Mouse (Mus musculus) B cell, adult 67 days (primary cell): ENCODE results near the gene Elavl3. TPM values are rescaled to one million over a fixed set of nuclear protein-coding genes. Genes with fewer than 3 reads are reported as not detected.

Experiments
- total RNA-seq, 2 experiments: library from RNA; stranded (reverse); gene quantifications; 4 replicates each; pipeline ENCODE4 v1.2.4; 2023

Gene Elavl3
- not detected for total RNA-seq

GRCm38 (mm10) chr9:22051958-22052254, at the start of gene Elavl3:
TSS of gene Elavl3 (minus strand) at chr9:22052023.

DNA sequence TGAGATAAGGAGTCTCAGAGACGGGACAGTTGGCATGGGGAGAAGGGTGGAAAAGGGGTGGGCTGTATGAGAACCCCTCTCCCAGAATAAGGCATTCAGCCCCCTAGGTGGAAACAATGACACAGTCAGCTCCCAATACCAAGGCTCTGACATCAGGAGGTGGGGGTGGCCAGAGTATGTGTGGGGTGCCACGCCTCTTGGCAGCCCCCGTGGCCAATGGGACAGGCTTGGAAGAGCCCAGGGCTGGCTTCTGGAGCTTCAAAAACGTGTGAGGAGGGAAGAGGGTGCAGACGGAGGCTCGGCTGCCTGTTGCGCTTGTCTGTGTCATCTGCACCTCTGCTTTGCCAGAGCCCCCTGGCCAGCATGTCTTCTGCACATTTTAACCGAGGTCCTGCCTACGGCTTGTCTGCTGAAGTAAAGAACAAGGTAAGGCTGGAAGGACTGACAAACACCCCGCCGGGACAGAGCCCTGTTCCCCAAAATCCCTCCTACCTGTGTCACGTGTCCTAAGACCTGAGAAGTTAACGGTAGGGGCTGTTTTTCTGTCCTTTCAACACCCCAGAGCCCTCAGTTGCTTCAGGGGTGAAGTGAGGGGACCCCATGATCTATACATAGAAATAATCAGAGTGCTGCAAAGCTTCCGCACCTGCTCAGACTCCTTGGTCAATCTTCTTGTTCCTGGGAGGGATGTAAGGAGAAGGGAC, 47.3 kb upstream of the Elavl3 start, which contains the start of gene Cnn1:
Cnn1 (plus strand) TSS at position 224 of the 704 bp plus-strand sequence.

GRCm38 (mm10) chr9:22085022-22085834, 33.4 kb upstream of the Elavl3 start, which contains the start of gene Ecsit:
TSS of gene Ecsit (minus strand) at chr9:22085438.

DNA sequence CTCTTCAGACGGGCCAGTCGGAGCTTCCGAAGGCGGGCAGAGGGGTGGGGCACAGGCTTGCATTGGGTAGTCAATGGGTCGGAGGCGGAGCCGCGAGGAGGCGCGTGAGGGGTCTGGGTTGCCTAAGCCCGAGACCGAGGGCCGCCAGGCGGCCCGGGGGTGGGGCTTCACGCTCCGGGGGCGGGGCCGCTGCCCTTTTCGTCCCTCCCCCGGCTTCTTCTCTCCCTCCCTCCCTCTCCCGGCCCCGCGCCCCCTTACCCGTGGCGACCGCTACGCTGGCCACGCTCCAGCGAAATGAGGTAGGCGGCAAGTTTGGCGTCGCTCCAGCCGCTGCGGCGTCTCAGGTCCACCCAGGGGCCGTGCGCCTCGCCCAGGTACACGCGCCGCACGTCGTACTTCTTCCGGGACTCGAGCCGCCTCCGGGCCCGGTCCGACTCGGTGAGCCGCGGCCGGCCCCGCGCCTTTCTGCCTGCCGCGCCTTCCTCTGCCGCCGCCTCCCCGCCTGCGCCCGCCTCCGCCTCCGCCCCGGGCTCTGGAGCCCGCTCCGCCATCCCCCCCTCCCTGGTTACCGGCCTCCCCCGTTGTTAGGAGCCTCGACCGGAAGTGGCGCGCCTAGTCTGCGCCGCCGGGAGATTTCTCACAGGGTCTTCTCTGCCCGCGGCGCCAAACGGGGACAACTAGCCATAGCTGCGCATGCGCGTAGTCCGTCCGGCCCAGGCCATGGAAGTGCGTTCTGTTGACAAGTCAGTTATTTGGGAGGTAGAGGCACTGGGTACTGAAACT, 19.2 kb upstream of the Elavl3 start, which contains the start of the genes Gm49318 and Zfp653:
Gm49318 (minus strand) TSS at position 469 of the 783 bp plus-strand sequence.
Zfp653 (minus strand) TSS at position 586 of the 783 bp plus-strand sequence.

GRCm38 (mm10) chr9:22002194-22003162, 49.3 kb downstream of the Elavl3 start, which contains the start of the genes Ccdc151 and Prkcsh:
TSS of gene Ccdc151 (minus strand) at chr9:22002634.
TSS of gene Prkcsh (plus strand) at chr9:22002806.

GRCm38 (mm10) chr9:21989230-21990110, 62.4 kb downstream of the Elavl3 start, which contains the start of gene Rgl3:
TSS of gene Rgl3 (minus strand) at chr9:21989446.

Other genes starting within 250 kb of the Elavl3 start
- not detected for gene Angptl8, start 216.5 kb downstream of the Elavl3 start, total RNA-seq
- gene Dock6, start 199.4 kb downstream of the Elavl3 start, total RNA-seq: 10 to 100 TPM; 14.8 to 16.8 TPM
- 1 to 10 TPM; 2.8 to 4.7 TPM for gene Rab3d, start 133.8 kb downstream of the Elavl3 start, total RNA-seq
- gene Ccdc159, start 124.6 kb downstream of the Elavl3 start, total RNA-seq: not detected
- under 1 TPM in 1 of 2 experiments, not detected in 1; 0.87 TPM for gene Tmem205, start 124.5 kb downstream of the Elavl3 start, total RNA-seq
- gene Plppr2, start 115.0 kb downstream of the Elavl3 start, total RNA-seq: 1 to 10 TPM in 1 of 2 experiments, under 1 TPM in 1; 0.87 to 1.6 TPM
- gene Swsap1, start 96.3 kb downstream of the Elavl3 start, total RNA-seq: 10 to 100 TPM; 10.2 to 12.1 TPM
- gene Epor, start 88.5 kb downstream of the Elavl3 start, total RNA-seq: under 1 TPM in 1 of 2 experiments, not detected in 1; 0.49 TPM
- not detected for gene Rgl3, start 62.6 kb downstream of the Elavl3 start, total RNA-seq
- gene Ccdc151, start 49.4 kb downstream of the Elavl3 start, total RNA-seq: not detected
- gene Prkcsh, start 49.2 kb downstream of the Elavl3 start, total RNA-seq: 10 to 100 TPM; 68.4 to 71.0 TPM
- gene Gm49318, start 19.2 kb upstream of the Elavl3 start, total RNA-seq: not detected
- gene Zfp653, start 19.4 kb upstream of the Elavl3 start, total RNA-seq: 10 to 100 TPM; 33.3 to 36.1 TPM
- 10 to 100 TPM; 22.1 to 27.1 TPM for gene Ecsit, start 33.4 kb upstream of the Elavl3 start, total RNA-seq
- not detected for gene Cnn1, start 47.2 kb upstream of the Elavl3 start, total RNA-seq
- 10 to 100 TPM; 41.6 to 49.2 TPM for gene Elof1, start 65.1 kb upstream of the Elavl3 start, total RNA-seq
- gene Acp5, start 83.7 kb upstream of the Elavl3 start, total RNA-seq: 100 to 1,000 TPM; 205 to 239 TPM
- gene Pigyl, start 104.8 kb upstream of the Elavl3 start, total RNA-seq: 10 to 100 TPM in 1 of 2 experiments, 1 to 10 TPM in 1; 9.0 to 12.4 TPM
- not detected for gene Zfp872, start 136.1 kb upstream of the Elavl3 start, total RNA-seq
- 10 to 100 TPM; 39.3 to 41.9 TPM for gene Zfp809, start 173.7 kb upstream of the Elavl3 start, total RNA-seq
- 1 to 10 TPM; 2.1 to 3.4 TPM for gene Zfp599, start 207.9 kb upstream of the Elavl3 start, total RNA-seq